Mouse (Mus musculus) MN1 (cell line): ENCODE data around the gene Aspg.

ENCODE experiments used
- DNase-seq: peaks from one replicate; pipeline ENCODE4 v3.0.0-alpha.2; 2016; ENCODE audit warnings: low spot score

The Aspg gene

GRCm38 (mm10) chr12:112106541-112106971, at the start of gene Aspg:
Gene Aspg (plus strand): TSS chr12:112106679.
- peak; percentile 51 for DNase-seq

GRCm38 (mm10) chr12:112077651-112078050, 28.8 kb upstream of the Aspg start:
- DNase-seq, result peak; percentile 67

GRCm38 (mm10) chr12:112079911-112080310, 26.6 kb upstream of the Aspg start:
- no peak for DNase-seq

- no peak for DNase-seq
These were observed 25.6 kb upstream of the Aspg start for GRCm38 (mm10) chr12:112080911-112081310.

GRCm38 (mm10) chr12:112082241-112082640, 24.2 kb upstream of the Aspg start:
- DNase-seq, result no peak

GRCm38 (mm10) chr12:112086250-112086649, 20.2 kb upstream of the Aspg start:
- no peak for DNase-seq

- no peak for DNase-seq
These were observed 19.8 kb upstream of the Aspg start for GRCm38 (mm10) chr12:112086726-112087125.

- no peak for DNase-seq
These were observed 17.7 kb upstream of the Aspg start for GRCm38 (mm10) chr12:112088609-112089324.

- DNase-seq, result peak; percentile 76
These were observed 15.4 kb upstream of the Aspg start for GRCm38 (mm10) chr12:112091054-112091453.

- no peak for DNase-seq
These were observed 12.1 kb upstream of the Aspg start for GRCm38 (mm10) chr12:112094261-112094880.

- peak; percentile 22 for DNase-seq
These were observed 10.3 kb upstream of the Aspg start for GRCm38 (mm10) chr12:112096051-112096732.

GRCm38 (mm10) chr12:112096733-112097117, 9.8 kb upstream of the Aspg start:
- DNase-seq, result no peak

GRCm38 (mm10) chr12:112100106-112100505, 6.4 kb upstream of the Aspg start:
- no peak for DNase-seq

GRCm38 (mm10) chr12:112101045-112101444, 5.4 kb upstream of the Aspg start:
- DNase-seq, result no peak

- DNase-seq, result no peak
These were observed 3.3 kb upstream of the Aspg start for GRCm38 (mm10) chr12:112103179-112103578.

- DNase-seq, result no peak
These were observed 1.6 kb upstream of the Aspg start for GRCm38 (mm10) chr12:112104890-112105289.

- DNase-seq, result no peak
These were observed 1.2 kb downstream of the Aspg start for GRCm38 (mm10) chr12:112107685-112108084.

- no peak for DNase-seq
These were observed 2.4 kb downstream of the Aspg start for GRCm38 (mm10) chr12:112108696-112109445.

GRCm38 (mm10) chr12:112109701-112110100, 3.2 kb downstream of the Aspg start:
- DNase-seq, result no peak

- no peak for DNase-seq
These were observed 4.8 kb downstream of the Aspg start for GRCm38 (mm10) chr12:112111323-112111722.

GRCm38 (mm10) chr12:112112235-112112634, 5.8 kb downstream of the Aspg start:
- DNase-seq, result no peak

- DNase-seq, result peak; percentile 63
These were observed 6.4 kb downstream of the Aspg start for GRCm38 (mm10) chr12:112112686-112113396.
